Mouse (Mus musculus) cerebral cortex, adult 2 months (tissue): Measurements from ENCODE around the gene Vmn1r57.

Source experiments
- WGBS: fragments of 180-500 bp; shearing (Covaris S2); methylation state at CpG from one replicate; pipeline ENCODE4 v1.1.7; 2018; 5-methylcytosine and 5-hydroxymethylcytosine counted together

The Vmn1r57 gene

DNA sequence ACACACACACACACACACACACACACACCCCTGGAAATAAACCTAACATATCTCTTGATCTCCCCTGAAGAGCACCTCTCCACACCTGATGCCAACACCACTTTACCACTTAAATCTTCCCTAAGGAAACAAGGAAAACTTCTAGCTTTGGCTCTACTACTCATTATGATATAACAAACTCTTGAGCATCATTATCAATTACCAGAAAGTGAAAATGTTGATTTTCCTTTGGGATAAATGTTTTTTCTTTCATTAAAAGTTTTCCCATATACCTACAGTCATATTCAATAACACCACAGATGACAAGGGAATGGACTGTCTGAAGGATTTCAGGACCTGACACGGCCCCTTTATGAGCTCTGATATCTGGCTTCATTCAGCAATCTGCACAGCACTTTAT lies at the start of gene Vmn1r57:
TSS of gene Vmn1r57 (plus strand) at position 301 of the 400 bp plus-strand sequence.
- WGBS = 61% methylated on average over 1 of the region's 1 CpGs

GRCm38 (mm10) chr7:5196647-5197046 lies 21.6 kb upstream of the Vmn1r57 start, which contains the start of gene Vmn1r56:
TSS of gene Vmn1r56 (minus strand) at chr7:5196747.

DNA sequence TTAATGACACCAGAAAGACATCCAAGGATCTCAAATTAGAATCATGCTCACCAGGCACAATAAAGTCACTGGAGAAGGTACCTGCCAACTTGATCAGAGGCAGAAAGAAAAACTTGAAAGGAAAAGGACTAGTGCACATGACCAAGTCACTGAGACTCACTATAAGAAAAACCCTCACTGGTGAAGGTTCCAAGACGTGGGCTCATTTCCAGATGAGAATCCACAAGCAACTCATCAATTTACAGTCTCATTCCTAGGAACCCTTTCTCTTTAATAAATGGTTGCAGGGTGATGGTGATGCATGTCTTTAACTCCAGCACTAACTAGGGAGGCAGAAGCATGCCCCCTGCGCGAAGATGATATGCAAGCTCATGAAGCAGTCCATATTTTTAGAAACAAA lies 44.8 kb downstream of the Vmn1r57 start:
- 86% methylated on average over 3 of the region's 3 CpGs for WGBS
